Mouse (Mus musculus) neural tube, embryonic 12.5 days (tissue): Measurements from ENCODE around the gene Sh3pxd2a. TPM values are rescaled to one million over a fixed set of nuclear protein-coding genes. Genes with fewer than 3 reads are reported as not detected.
A peak's percentile ranks its signal among the peaks of the same experiment; 100 is the strongest.

Source experiments
- ATAC-seq: fragments of 200-750 bp; cut with Nextera tagmentation; 2 replicates; pipeline ENCODE4 v1.8.0; 2017; ENCODE audit warnings: low read depth, mild to moderate bottlenecking, moderate TSS enrichment, moderate library complexity; ENCODE audit not compliant: low FRiP score
- H3K27ac ChIP-seq: fragments of 300-500 bp; sonication (generic); 2 replicates; pipeline ENCODE4 v1.5.1; 2016
- H3K27me3 ChIP-seq: fragments of 300-500 bp; sonication (generic); replicated peaks from 2 replicates; pipeline ENCODE4 v1.6.1; 2016; ENCODE audit warnings: mild to moderate bottlenecking
- H3K36me3 ChIP-seq: fragments of 300-500 bp; sonication (generic); 2 replicates; pipeline ENCODE4 v1.6.1; 2016; ENCODE audit warnings: mild to moderate bottlenecking
- H3K4me1 ChIP-seq: fragments of 300-500 bp; sonication (generic); 2 replicates; pipeline ENCODE4 v1.6.1; 2016
- H3K4me2 ChIP-seq: fragments of 300-500 bp; sonication (generic); replicated peaks from 2 replicates; pipeline ENCODE4 v1.6.1; 2016; ENCODE audit warnings: mild to moderate bottlenecking
- H3K4me3 ChIP-seq: fragments of 300-500 bp; sonication (generic); 2 replicates; pipeline ENCODE4 v1.5.1; 2016
- H3K9ac ChIP-seq: fragments of 300-500 bp; sonication (generic); 2 replicates; pipeline ENCODE4 v1.6.1; 2016; ENCODE audit warnings: mild to moderate bottlenecking
- H3K9me3 ChIP-seq: fragments of 300-500 bp; sonication (generic); 2 replicates; pipeline ENCODE4 v1.6.1; 2016; ENCODE audit warnings: mild to moderate bottlenecking
- WGBS: fragments of 180-500 bp; shearing (Covaris S2); methylation state at CpG from one replicate; pipeline ENCODE4 v1.1.7; 2016; 5-methylcytosine and 5-hydroxymethylcytosine counted together
- polyA plus RNA-seq: library from polyadenylated mRNA; unstranded; fragments of >200 nt; fragmentation: Nextera tagmentation; extraction: Ambion mirVana; gene quantifications from 2 replicates; pipeline ENCODE4 v1.2.1, GENCODE M21; 2016

The Sh3pxd2a gene
- polyA plus RNA-seq, 1 experiment from 2014 or later = 4.6 TPM

- H3K4me3 ChIP-seq = no peak overlapping the region
- H3K4me2 ChIP-seq = no peak overlapping the region
- no peaks in the 10 kb centered on the region for H3K36me3 ChIP-seq
- no peak for ATAC-seq
- H3K9me3 ChIP-seq = no peaks in the 10 kb centered on the region
- peaks cover 4% of the 10 kb centered on the region; the same call in 1 of the 2 replicates for H3K4me1 ChIP-seq
- peaks cover 21% of the 10 kb centered on the region for H3K27me3 ChIP-seq
- H3K9ac ChIP-seq = no peak overlapping the region
- WGBS = 78% methylated on average over 14 of the region's 14 CpGs
- H3K27ac ChIP-seq = no peak overlapping the region
These were observed 115.7 kb downstream of the Sh3pxd2a start for GRCm38 (mm10) chr19:47348395-47349016.

- Histone ChIP-seq H3K4me3 (no peak overlapping the region), H3K4me1 (peaks cover 12% of the 10 kb centered on the region), H3K4me2 (no peak overlapping the region), H3K36me3 (no peaks in the 10 kb centered on the region), H3K27ac (no peak overlapping the region), H3K27me3 (peaks cover 35% of the 10 kb centered on the region), H3K9ac (no peak overlapping the region), H3K9me3 (no peaks in the 10 kb centered on the region)
- 62% methylated on average over 7 of the region's 7 CpGs for WGBS
- ATAC-seq = no peak
These were observed 117.1 kb downstream of the Sh3pxd2a start for GRCm38 (mm10) chr19:47347021-47347643.

GRCm38 (mm10) chr19:47346606-47347005 is 117.6 kb downstream of the Sh3pxd2a start:
- Histone ChIP-seq H3K9ac (no peak overlapping the region), H3K9me3 (no peaks in the 10 kb centered on the region), H3K36me3 (no peaks in the 10 kb centered on the region), H3K4me2 (no peak overlapping the region), H3K27ac (no peak overlapping the region), H3K4me1 (peaks cover 12% of the 10 kb centered on the region), H3K4me3 (no peak overlapping the region), H3K27me3 (peaks cover 39% of the 10 kb centered on the region)
- WGBS = 59% methylated on average over 8 of the region's 8 CpGs
- ATAC-seq = no peak

- ATAC-seq = no peak
- peaks cover 39% of the 10 kb centered on the region for H3K27me3 ChIP-seq
- no peak overlapping the region for H3K4me3 ChIP-seq
- no peaks in the 10 kb centered on the region for H3K9me3 ChIP-seq
- no peak overlapping the region for H3K9ac ChIP-seq
- H3K36me3 ChIP-seq = no peaks in the 10 kb centered on the region
- peaks cover 12% of the 10 kb centered on the region for H3K4me1 ChIP-seq
- 78% methylated on average over 6 of the region's 6 CpGs for WGBS
- no peak overlapping the region for H3K27ac ChIP-seq
- no peak overlapping the region for H3K4me2 ChIP-seq
These were observed 118.2 kb downstream of the Sh3pxd2a start for GRCm38 (mm10) chr19:47345851-47346568.

GRCm38 (mm10) chr19:47343422-47343821 is 120.8 kb downstream of the Sh3pxd2a start:
- Histone ChIP-seq H3K9me3 (no peaks in the 10 kb centered on the region), H3K27ac (no peak overlapping the region), H3K4me1 (peaks cover 19% of the 10 kb centered on the region), H3K4me3 (peak overlapping the region; percentile 30), H3K27me3 (peaks cover 45% of the 10 kb centered on the region), H3K4me2 (peak overlapping the region; percentile 67), H3K36me3 (no peaks in the 10 kb centered on the region), H3K9ac (peak overlapping the region; percentile 48)
- WGBS = under 1% methylated on average over 39 of the region's 39 CpGs
- ATAC-seq = no peak

GRCm38 (mm10) chr19:47339165-47339564 is 125.0 kb downstream of the Sh3pxd2a start:
- H3K36me3 ChIP-seq = no peaks in the 10 kb centered on the region
- ATAC-seq = no peak
- H3K4me3 ChIP-seq = peak overlapping the region; percentile 21; the same call in 1 of the 2 replicates
- peaks cover 36% of the 10 kb centered on the region for H3K27me3 ChIP-seq
- H3K9me3 ChIP-seq = no peaks in the 10 kb centered on the region
- peak overlapping the region; percentile 23; the same call in 1 of the 2 replicates for H3K9ac ChIP-seq
- whole genome bisulfite sequencing = 1% methylated on average over 17 of the region's 17 CpGs
- H3K4me1 ChIP-seq = peaks cover 38% of the 10 kb centered on the region
- H3K4me2 ChIP-seq = peak overlapping the region; percentile 67
- H3K27ac ChIP-seq = no peak overlapping the region

- no peak overlapping the region for H3K27ac ChIP-seq
- peak overlapping the region; percentile 23; the same call in 1 of the 2 replicates for H3K9ac ChIP-seq
- peak overlapping the region; percentile 21; the same call in 1 of the 2 replicates for H3K4me3 ChIP-seq
- peaks cover 35% of the 10 kb centered on the region for H3K4me1 ChIP-seq
- peak overlapping the region; percentile 67 for H3K4me2 ChIP-seq
- 31% methylated on average over 24 of the region's 24 CpGs for WGBS
- H3K36me3 ChIP-seq = no peaks in the 10 kb centered on the region
- H3K27me3 ChIP-seq = peaks cover 30% of the 10 kb centered on the region
- no peaks in the 10 kb centered on the region for H3K9me3 ChIP-seq
- ATAC-seq = 0 out of 2 replicates have a peak, but pooled peaks have one; percentile 21
These were observed 125.6 kb downstream of the Sh3pxd2a start for GRCm38 (mm10) chr19:47338396-47339164.

- Histone ChIP-seq H3K27me3 (peaks cover 21% of the 10 kb centered on the region), H3K4me3 (0 out of 2 replicates have a peak overlapping the region, but pooled peaks have one; percentile 7), H3K27ac (no peak overlapping the region), H3K36me3 (no peaks in the 10 kb centered on the region), H3K4me1 (peaks cover 32% of the 10 kb centered on the region), H3K9ac (no peak overlapping the region), H3K4me2 (peak overlapping the region; percentile 67), H3K9me3 (no peaks in the 10 kb centered on the region)
- peak; percentile 70 for ATAC-seq
- 31% methylated on average over 12 of the region's 12 CpGs for WGBS
These were observed 126.5 kb downstream of the Sh3pxd2a start for GRCm38 (mm10) chr19:47337743-47338142.

- no peak overlapping the region for H3K9ac ChIP-seq
- WGBS = 75% methylated on average over 7 of the region's 7 CpGs
- no peak overlapping the region for H3K27ac ChIP-seq
- H3K4me3 ChIP-seq = no peak overlapping the region
- H3K27me3 ChIP-seq = peaks cover 16% of the 10 kb centered on the region
- H3K4me2 ChIP-seq = no peak overlapping the region
- no peaks in the 10 kb centered on the region for H3K36me3 ChIP-seq
- ATAC-seq = no peak
- peaks cover 33% of the 10 kb centered on the region for H3K4me1 ChIP-seq
- H3K9me3 ChIP-seq = no peaks in the 10 kb centered on the region
These were observed 127.0 kb downstream of the Sh3pxd2a start for GRCm38 (mm10) chr19:47337191-47337590.

GRCm38 (mm10) chr19:47335262-47335661 is 128.9 kb downstream of the Sh3pxd2a start:
- Histone ChIP-seq H3K36me3 (no peaks in the 10 kb centered on the region), H3K4me3 (no peak overlapping the region), H3K4me2 (no peak overlapping the region), H3K27me3 (peaks cover 7% of the 10 kb centered on the region; the same call in 1 of the 2 replicates), H3K27ac (no peak overlapping the region), H3K4me1 (peaks cover 43% of the 10 kb centered on the region), H3K9ac (peak overlapping the region; percentile 33; the same call in 1 of the 2 replicates), H3K9me3 (no peaks in the 10 kb centered on the region)
- no peak for ATAC-seq
- WGBS = 64% methylated on average over 6 of the region's 6 CpGs

- Histone ChIP-seq H3K9ac (peak overlapping the region; percentile 33; the same call in 1 of the 2 replicates), H3K9me3 (no peaks in the 10 kb centered on the region), H3K27ac (no peak overlapping the region), H3K27me3 (0 out of 2 replicates have a peak, but pooled peaks cover 7% of the 10 kb centered on the region), H3K36me3 (no peaks in the 10 kb centered on the region), H3K4me3 (no peak overlapping the region), H3K4me1 (peaks cover 43% of the 10 kb centered on the region), H3K4me2 (0 out of 2 replicates have a peak overlapping the region, but pooled peaks have one; percentile 14)
- WGBS = 27% methylated on average over 17 of the region's 17 CpGs
- no peak for ATAC-seq
These were observed 129.5 kb downstream of the Sh3pxd2a start for GRCm38 (mm10) chr19:47334713-47335112.
